Mouse (Mus musculus) limb, embryonic 14.5 days (tissue): Measurements from ENCODE around the gene App. TPM values are rescaled to one million over a fixed set of nuclear protein-coding genes. Genes with fewer than 3 reads are reported as not detected.

ENCODE experiments used
- ATAC-seq: fragments of 200-750 bp; cut with Nextera tagmentation; 2 replicates; pipeline ENCODE4 v1.8.0; 2017; ENCODE audit warnings: low read depth, moderate number of reproducible peaks, moderate TSS enrichment; ENCODE audit not compliant: low FRiP score
- DNase-seq: peaks from one replicate; pipeline ENCODE4 v3.0.0-alpha.2; 2015; ENCODE audit warnings: low spot score
- H3K27ac ChIP-seq: fragments of 300-500 bp; sonication (generic); replicated peaks from 2 replicates; pipeline ENCODE4 v1.5.1; 2014; ENCODE audit warnings: low read depth, mild to moderate bottlenecking, low read length, moderate library complexity, mixed read lengths
- H3K27me3 ChIP-seq: fragments of 300-500 bp; sonication (generic); 2 replicates; pipeline ENCODE4 v1.6.1; 2014; ENCODE audit warnings: low read length, mixed read lengths; ENCODE audit not compliant: control insufficient read depth, insufficient read depth
- H3K36me3 ChIP-seq: fragments of 300-500 bp; sonication (generic); 2 replicates; pipeline ENCODE4 v1.6.1; 2014; ENCODE audit warnings: mild to moderate bottlenecking, low read length, moderate library complexity, mixed read lengths; ENCODE audit not compliant: control insufficient read depth, insufficient read depth
- H3K4me1 ChIP-seq: fragments of 300-500 bp; sonication (generic); 2 replicates; pipeline ENCODE4 v1.6.1; 2014; ENCODE audit warnings: antibody characterized with exemption, low read length, mixed read lengths; ENCODE audit not compliant: control insufficient read depth, insufficient read depth
- H3K4me2 ChIP-seq: fragments of 300-500 bp; sonication (generic); replicated peaks from 2 replicates; pipeline ENCODE4 v1.6.1; 2014; ENCODE audit warnings: low read depth, mild to moderate bottlenecking, low read length, moderate library complexity; ENCODE audit not compliant: severe bottlenecking
- H3K4me3 ChIP-seq: fragments of 300-500 bp; sonication (generic); replicated peaks from 2 replicates; pipeline ENCODE4 v1.5.1; 2014; ENCODE audit warnings: low read length
- H3K9ac ChIP-seq: fragments of 300-500 bp; sonication (generic); 2 replicates; pipeline ENCODE4 v1.6.1; 2014; ENCODE audit warnings: mild to moderate bottlenecking, low read depth, low read length, moderate library complexity; ENCODE audit not compliant: severe bottlenecking
- H3K9me3 ChIP-seq: fragments of 300-500 bp; sonication (generic); 2 replicates; pipeline ENCODE4 v1.6.1; 2016; ENCODE audit warnings: low read length; ENCODE audit not compliant: control insufficient read depth
- POLR2A ChIP-seq: fragments of 200-500 bp; IDR thresholded peaks from 2 replicates; pipeline ENCODE4 v1.8.0; 2012; ENCODE audit warnings: inconsistent platforms, mild to moderate bottlenecking, moderate library complexity, borderline replicate concordance; ENCODE audit not compliant: insufficient read depth, insufficient read length; ENCODE audit errors: extremely low read depth
- WGBS: fragments of 180-500 bp; shearing (Covaris S2); extraction: QIAGEN DNeasy Blood & Tissue Kit; methylation state at CpG from one replicate; pipeline ENCODE4 v1.1.7; 2014; 5-methylcytosine and 5-hydroxymethylcytosine counted together
- polyA plus RNA-seq, 2 experiments: library from polyadenylated mRNA; depleted of rRNA in 1 of 2; stranded (reverse) in 1 of 2; unstranded in 1 of 2; fragments of >200 nt; fragmentation: Nextera tagmentation in 1 of 2; extraction: Ambion mirVana in 1 of 2; gene quantifications; 2 replicates each; pipeline versions ENCODE4 v1.2.1 to v1.2.3; 2012 to 2014

Gene App
- polyA plus RNA-seq, 2 experiments: 206 to 326 TPM

GRCm38 (mm10) chr16:85181502-85181901, 7.9 kb upstream of the App start:
- no peak for TF ChIP-seq POLR2A
- H3K4me1 ChIP-seq: no peaks in the 10 kb centered on the region
- H3K4me2 ChIP-seq: no peak overlapping the region
- H3K9me3 ChIP-seq: no peaks in the 10 kb centered on the region
- no peak for DNase-seq
- H3K27me3 ChIP-seq: no peaks in the 10 kb centered on the region
- 37% methylated on average over 3 of the region's 3 CpGs for WGBS
- H3K9ac ChIP-seq: no peak overlapping the region
- H3K36me3 ChIP-seq: no peaks in the 10 kb centered on the region
- no peak overlapping the region for H3K4me3 ChIP-seq
- no peak for ATAC-seq
- H3K27ac ChIP-seq: no peak overlapping the region

- no peak overlapping the region for H3K27ac ChIP-seq
- no peak overlapping the region for H3K4me2 ChIP-seq
- no peak for DNase-seq
- TF ChIP-seq POLR2A: no peak
- H3K9me3 ChIP-seq: no peaks in the 10 kb centered on the region
- H3K4me1 ChIP-seq: no peaks in the 10 kb centered on the region
- WGBS: 62% methylated on average over 3 of the region's 3 CpGs
- ATAC-seq: no peak
- no peaks in the 10 kb centered on the region for H3K27me3 ChIP-seq
- no peak overlapping the region for H3K4me3 ChIP-seq
- no peaks in the 10 kb centered on the region for H3K36me3 ChIP-seq
- H3K9ac ChIP-seq: no peak overlapping the region
Observed at GRCm38 (mm10) chr16:85180710-85181109, 7.1 kb upstream of the App start.

GRCm38 (mm10) chr16:85176666-85177065, 3.1 kb upstream of the App start:
- 13% methylated on average over 3 of the region's 3 CpGs for WGBS
- Histone ChIP-seq H3K4me3 (no peak overlapping the region), H3K4me1 (no peaks in the 10 kb centered on the region), H3K9me3 (no peaks in the 10 kb centered on the region), H3K9ac (no peak overlapping the region), H3K4me2 (no peak overlapping the region), H3K27ac (no peak overlapping the region), H3K27me3 (no peaks in the 10 kb centered on the region), H3K36me3 (no peaks in the 10 kb centered on the region)
- DNase-seq (peak; percentile 35), ATAC-seq (no peak)
- TF ChIP-seq POLR2A: no peak

- Histone ChIP-seq H3K4me2 (peak overlapping the region; percentile 74), H3K27me3 (no peaks in the 10 kb centered on the region), H3K9ac (peak overlapping the region; percentile 92), H3K4me1 (peaks cover 17% of the 10 kb centered on the region), H3K36me3 (0 out of 2 replicates have a peak, but pooled peaks cover 6% of the 10 kb centered on the region), H3K4me3 (peak overlapping the region; percentile 95), H3K27ac (peak overlapping the region; percentile 89), H3K9me3 (no peaks in the 10 kb centered on the region)
- 0 out of 2 replicates have a peak, but pooled peaks have one; percentile 28 for TF ChIP-seq POLR2A
- no peak for DNase-seq
- peak; percentile 39 for ATAC-seq
- WGBS: under 1% methylated on average over 64 of the region's 68 CpGs
Observed at GRCm38 (mm10) chr16:85172571-85173372, 794 bp downstream of the App start.

GRCm38 (mm10) chr16:85171976-85172570, 1.5 kb downstream of the App start:
- no peaks in the 10 kb centered on the region for H3K9me3 ChIP-seq
- ATAC-seq (peak; percentile 59), DNase-seq (peak; percentile 75)
- H3K27ac ChIP-seq: peak overlapping the region; percentile 89
- peak overlapping the region; percentile 95 for H3K4me3 ChIP-seq
- 2% methylated on average over 10 of the region's 10 CpGs for WGBS
- H3K4me2 ChIP-seq: peak overlapping the region; percentile 74
- H3K9ac ChIP-seq: peak overlapping the region; percentile 92
- 0 out of 2 replicates have a peak, but pooled peaks cover 10% of the 10 kb centered on the region for H3K36me3 ChIP-seq
- H3K27me3 ChIP-seq: no peaks in the 10 kb centered on the region
- H3K4me1 ChIP-seq: peaks cover 17% of the 10 kb centered on the region
- no peak for TF ChIP-seq POLR2A
